Mouse (Mus musculus) CD8-positive naive resting alpha-beta T cell, adult 57 days (primary cell): ENCODE data around the gene Dennd1b. TPM values are rescaled to one million over a fixed set of nuclear protein-coding genes. Genes with fewer than 3 reads are reported as not detected.

Source experiments
- total RNA-seq: library from RNA; stranded (reverse); gene quantifications from one replicate; pipeline ENCODE4 v1.2.4, GENCODE M21; 2023

Gene Dennd1b
- 74.9 TPM for total RNA-seq

DNA sequence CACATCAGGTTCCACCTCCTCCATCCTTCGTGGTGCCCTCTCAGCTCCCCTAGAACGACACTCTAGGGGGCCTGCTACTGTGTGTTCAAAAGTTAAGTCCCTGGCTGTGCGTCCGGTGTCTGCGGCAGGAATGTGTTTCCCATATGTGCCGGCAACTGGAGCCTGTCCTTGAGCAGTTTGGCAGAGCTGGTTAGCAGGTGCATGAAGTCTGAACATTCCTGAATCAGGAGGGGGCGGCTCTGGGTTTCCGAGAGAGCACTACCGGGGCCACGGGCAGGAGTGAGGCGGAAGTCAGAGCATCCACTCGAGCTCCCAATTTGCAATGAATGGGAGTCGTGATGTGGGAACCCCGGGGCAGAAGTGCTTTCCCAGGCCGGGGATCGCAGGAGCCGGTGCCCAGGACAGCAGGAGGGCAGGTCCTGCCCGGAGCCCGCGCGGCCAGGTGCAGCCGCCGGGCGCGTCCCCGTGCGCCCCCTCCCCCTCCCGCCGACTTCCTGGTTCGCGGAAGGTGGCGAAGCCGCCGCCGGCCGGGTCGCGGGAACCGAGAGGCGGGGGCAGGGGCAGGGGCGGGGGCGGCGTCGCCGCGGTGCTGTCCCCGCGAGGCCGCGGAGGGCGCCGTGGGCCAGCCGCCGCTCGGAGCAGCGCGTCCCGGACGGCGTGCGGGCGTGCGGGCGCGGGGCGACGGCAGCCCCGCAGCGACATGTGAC is at the start of gene Dennd1b:
TSS of gene Dennd1b (plus strand) at position 275 of the 707 bp plus-strand sequence.

Other genes starting within 250 kb of the Dennd1b start
- gene Lhx9, start 114.9 kb upstream of the Dennd1b start, total RNA-seq, result not detected
- gene 2310009B15Rik, start 106.6 kb upstream of the Dennd1b start, total RNA-seq, result 6.6 TPM